Mouse (Mus musculus) mouse trophoblast stem cell (cell line): ENCODE results near the gene Fam216a.

Source experiments
- in situ Hi-C, 2 experiments: fragments of 300-500 bp; cut with MseI, MboI; formaldehyde crosslinking; loops; 2 replicates in 1 of 2; 3 replicates in 1 of 2; pipeline ENCODE4 v1.15.1; 2025

Gene Fam216a

GRCm38 (mm10) chr5:122391178-122391785 lies 19.1 kb upstream of the Fam216a start:
- in situ Hi-C loops = no loop called here

GRCm38 (mm10) chr5:122390671-122391070 lies 18.5 kb upstream of the Fam216a start:
- in situ Hi-C loops = no loop called here

GRCm38 (mm10) chr5:122390006-122390405 lies 17.8 kb upstream of the Fam216a start:
- in situ Hi-C loops = no loop called here

- in situ Hi-C loops = no loop called here
Measured at GRCm38 (mm10) chr5:122379374-122380155, 7.4 kb upstream of the Fam216a start.

- in situ Hi-C loops = no loop called here
Measured at GRCm38 (mm10) chr5:122378171-122378570, 6.0 kb upstream of the Fam216a start.

- in situ Hi-C loops = no loop called here
Measured at GRCm38 (mm10) chr5:122377101-122377833, 5.1 kb upstream of the Fam216a start.

- in situ Hi-C loops = no loop called here
Measured at GRCm38 (mm10) chr5:122372878-122373277, 714 bp upstream of the Fam216a start.

- in situ Hi-C loops = no loop called here
Measured at GRCm38 (mm10) chr5:122371591-122372191, 473 bp downstream of the Fam216a start, which contains the start of gene Gpn3. Gpn3 (plus strand) TSS chr5:122371876.

- in situ Hi-C loops = no loop called here
Measured at GRCm38 (mm10) chr5:122354492-122355067, 17.6 kb downstream of the Fam216a start.

- in situ Hi-C loops = no loop called here
Measured at GRCm38 (mm10) chr5:122353807-122354491, 18.2 kb downstream of the Fam216a start, which contains the start of the genes Rad9b and Vps29. Rad9b (minus strand) TSS chr5:122354233. Vps29 (plus strand) TSS chr5:122354369.

- in situ Hi-C loops = loop anchor here in 1 of 2 experiments (5.0 kb wide), 1 partner anchor 78 kb away; no protein-coding TSS in a partner anchor
Measured at GRCm38 (mm10) chr5:122345777-122346176, 26.4 kb downstream of the Fam216a start.

- in situ Hi-C loops = loop anchor here in 1 of 2 experiments (5.0 kb wide), 1 partner anchor 77 kb away; no protein-coding TSS in a partner anchor
Measured at GRCm38 (mm10) chr5:122344260-122344659, 27.9 kb downstream of the Fam216a start.

GRCm38 (mm10) chr5:122343768-122344167 lies 28.4 kb downstream of the Fam216a start:
- in situ Hi-C loops = loop anchor here in 1 of 2 experiments (5.0 kb wide), 1 partner anchor 76 kb away; no protein-coding TSS in a partner anchor

- in situ Hi-C loops = loop anchor here in 1 of 2 experiments (5.0 kb wide), 1 partner anchor 76 kb away; no protein-coding TSS in a partner anchor
Measured at GRCm38 (mm10) chr5:122342874-122343273, 29.3 kb downstream of the Fam216a start.

GRCm38 (mm10) chr5:122336554-122337294 lies 35.4 kb downstream of the Fam216a start:
- in situ Hi-C loops = no loop called here

- in situ Hi-C loops = no loop called here
Measured at GRCm38 (mm10) chr5:122334682-122335081, 37.5 kb downstream of the Fam216a start.

GRCm38 (mm10) chr5:122330269-122330668 lies 41.9 kb downstream of the Fam216a start:
- in situ Hi-C loops = no loop called here

- in situ Hi-C loops = no loop called here
Measured at GRCm38 (mm10) chr5:122327283-122327682, 44.9 kb downstream of the Fam216a start.

- in situ Hi-C loops = no loop called here
Measured at GRCm38 (mm10) chr5:122325477-122325876, 46.7 kb downstream of the Fam216a start.
